Mouse (Mus musculus) olfactory bulb, adult 2 months (tissue): ENCODE results near the gene Cxcl17. TPM values are rescaled to one million over a fixed set of nuclear protein-coding genes. Genes with fewer than 3 reads are reported as not detected.

Experiments
- H3K27ac ChIP-seq: fragments of 200-500 bp; 2 replicates; pipeline ENCODE4 v1.5.1; 2012; ENCODE audit warnings: low read depth, low read length; ENCODE audit not compliant: insufficient read depth
- H3K4me1 ChIP-seq: fragments of 200-500 bp; 2 replicates; pipeline ENCODE4 v1.6.1; 2012; ENCODE audit warnings: low read length; ENCODE audit not compliant: control insufficient read depth, insufficient read depth
- H3K4me3 ChIP-seq: fragments of 200-500 bp; 2 replicates; pipeline ENCODE4 v1.5.1; 2012; ENCODE audit warnings: mild to moderate bottlenecking, low read depth, low read length, moderate library complexity; ENCODE audit not compliant: insufficient read depth
- CTCF ChIP-seq: fragments of 200-500 bp; IDR thresholded peaks from 2 replicates; pipeline ENCODE4 v1.5.1; 2012; ENCODE audit warnings: low read depth, mild to moderate bottlenecking, low read length, moderate library complexity; ENCODE audit not compliant: insufficient read depth
- POLR2A ChIP-seq: fragments of 200-500 bp; IDR thresholded peaks from 2 replicates; pipeline ENCODE4 v1.6.1; 2012; ENCODE audit warnings: mild to moderate bottlenecking, low read depth, low read length, moderate library complexity; ENCODE audit not compliant: insufficient read depth
- WGBS: fragments of 180-500 bp; shearing (Covaris S2); methylation state at CpG from one replicate; pipeline ENCODE4 v1.1.7; 2018; 5-methylcytosine and 5-hydroxymethylcytosine counted together
- polyA plus RNA-seq: library from polyadenylated mRNA; stranded (reverse); fragments of >200 nt; gene quantifications from 2 replicates; pipeline ENCODE4 v1.2.4, GENCODE M21; 2012; ENCODE audit warnings: low replicate concordance; ENCODE audit not compliant: missing spikeins, insufficient read depth, insufficient read length

Gene Cxcl17
- polyA plus RNA-seq, 1 experiment: not detected

DNA sequence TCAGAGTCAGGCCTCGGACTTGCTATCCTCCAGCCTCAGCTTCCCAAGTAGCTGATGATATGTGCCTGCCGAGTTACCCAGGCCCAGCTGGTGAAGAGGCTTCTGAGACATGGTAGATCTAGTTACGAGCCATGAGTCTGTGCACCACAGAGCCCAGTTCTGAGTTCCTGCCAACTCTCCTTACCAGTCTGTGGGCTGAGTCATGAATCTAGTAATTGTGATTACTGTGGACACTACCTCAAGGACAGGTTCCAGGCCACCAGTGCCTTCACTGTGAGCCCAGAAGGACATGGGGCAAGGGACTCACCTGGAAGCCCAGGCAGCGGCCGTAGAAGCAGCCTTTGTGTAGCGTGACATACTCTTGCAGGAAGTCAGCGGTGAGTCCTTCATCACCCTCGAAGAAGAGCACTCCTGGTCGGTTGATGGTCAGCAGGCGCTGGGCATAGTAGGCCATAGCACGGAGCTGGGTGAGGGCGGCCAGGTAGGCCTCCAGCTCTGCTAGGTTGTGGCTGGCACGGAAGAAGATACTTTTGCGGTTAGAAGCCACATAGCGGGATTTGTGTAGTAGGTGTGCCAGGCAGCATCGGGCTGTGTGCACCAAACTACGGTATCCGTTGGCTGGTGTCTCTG lies 24.8 kb downstream of the Cxcl17 start:
- H3K27ac ChIP-seq: no peak overlapping the region
- peaks cover 30% of the 10 kb centered on the region for H3K4me1 ChIP-seq
- WGBS: 93% methylated on average over 18 of the region's 18 CpGs
- TF ChIP-seq CTCF: no peak
- TF ChIP-seq POLR2A: no peak
- no peak overlapping the region for H3K4me3 ChIP-seq

DNA sequence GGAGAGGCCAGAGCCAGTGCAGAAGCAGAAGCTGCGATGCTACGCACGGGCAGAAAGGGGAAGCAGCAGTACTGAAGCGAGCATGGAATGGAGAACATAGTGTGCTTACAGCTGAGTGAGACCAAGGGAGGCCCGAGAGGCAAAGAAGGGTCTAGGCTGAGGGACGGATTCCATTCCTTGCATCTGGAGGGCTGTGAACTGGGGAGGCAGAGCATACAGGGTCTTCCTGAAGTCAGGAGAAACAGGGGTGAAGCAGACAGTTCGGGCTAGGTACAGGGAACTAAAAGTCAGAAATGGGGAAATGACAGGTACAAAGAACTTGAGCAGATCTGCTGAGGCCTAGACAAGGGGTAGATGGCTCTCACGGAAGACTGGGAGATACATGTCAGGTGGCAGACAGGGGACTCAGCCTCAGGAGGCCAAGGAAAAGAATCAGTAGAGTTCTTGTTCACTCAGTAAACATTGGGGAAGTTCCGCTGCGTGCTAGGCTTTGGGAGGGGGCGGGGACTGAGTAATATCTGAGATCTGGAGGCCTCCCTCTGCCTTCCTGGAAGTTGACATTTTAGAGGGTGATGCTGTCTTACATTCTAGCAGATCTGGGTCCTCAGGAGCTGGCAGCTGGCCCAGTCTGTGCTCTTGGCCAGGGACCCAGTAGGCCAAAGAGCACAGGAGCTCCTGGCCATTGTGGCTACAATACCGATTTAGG lies 26.7 kb downstream of the Cxcl17 start:
- Histone ChIP-seq H3K4me1 (peaks cover 23% of the 10 kb centered on the region), H3K4me3 (no peak overlapping the region), H3K27ac (peak overlapping the region; percentile 45)
- 62% methylated on average over 12 of the region's 12 CpGs for WGBS
- no peak for TF ChIP-seq POLR2A
- no peak for TF ChIP-seq CTCF

DNA sequence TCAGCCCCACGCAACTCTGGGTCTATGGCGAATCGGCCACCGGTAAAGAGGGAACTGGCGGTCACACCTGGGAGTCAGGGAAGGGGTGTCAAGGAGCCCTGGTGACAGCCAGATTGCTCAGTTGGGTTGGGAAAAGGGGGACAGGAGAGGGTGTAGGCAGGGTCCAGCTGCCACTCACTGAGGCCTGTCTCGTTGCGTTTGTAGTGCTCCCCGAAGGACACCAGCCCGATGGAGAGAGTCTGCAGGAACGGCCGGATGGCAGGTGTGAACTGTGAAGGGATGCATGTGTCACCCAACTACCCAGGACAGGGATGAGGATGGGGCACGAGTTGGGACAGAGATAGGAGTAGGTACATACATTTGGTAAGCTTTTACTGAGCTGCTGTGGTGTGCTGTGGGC lies 27.4 kb downstream of the Cxcl17 start:
- H3K27ac ChIP-seq: no peak overlapping the region
- 93% methylated on average over 12 of the region's 12 CpGs for WGBS
- TF ChIP-seq CTCF (no peak), POLR2A (no peak)
- no peak overlapping the region for H3K4me3 ChIP-seq
- peaks cover 15% of the 10 kb centered on the region for H3K4me1 ChIP-seq

DNA sequence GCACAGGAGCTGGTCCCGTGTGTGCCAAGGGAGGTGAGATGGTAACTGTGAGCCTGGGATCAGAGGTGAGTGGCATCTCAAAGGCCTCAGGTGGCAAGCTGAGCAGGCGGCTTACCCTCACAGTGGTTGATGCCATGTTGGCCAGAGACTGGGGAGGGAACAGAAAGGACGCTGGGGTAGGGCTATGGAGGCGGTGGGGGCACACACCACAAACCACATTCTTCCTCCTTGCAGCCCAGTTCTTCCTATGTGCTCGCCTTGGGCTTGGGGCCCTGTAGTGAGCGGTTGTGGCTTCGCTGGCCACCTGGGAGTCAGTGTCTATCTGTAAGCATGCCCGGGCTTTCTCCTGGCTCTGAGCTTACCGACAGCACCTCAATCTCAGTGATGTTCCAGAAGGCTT lies 27.9 kb downstream of the Cxcl17 start:
- WGBS: 94% methylated on average over 9 of the region's 9 CpGs
- peaks cover 13% of the 10 kb centered on the region for H3K4me1 ChIP-seq

GRCm38 (mm10) chr7:25384318-25384717 lies 28.4 kb downstream of the Cxcl17 start:
- Histone ChIP-seq H3K27ac (no peak overlapping the region), H3K4me3 (no peak overlapping the region), H3K4me1 (peaks cover 16% of the 10 kb centered on the region)
- TF ChIP-seq CTCF (no peak), POLR2A (no peak)
- 89% methylated on average over 13 of the region's 13 CpGs for WGBS

More for the DNA sequence above, 27.9 kb downstream of the Cxcl17 start:
- Histone ChIP-seq H3K27ac (no peak overlapping the region), H3K4me3 (no peak overlapping the region)
- TF ChIP-seq POLR2A (no peak), CTCF (no peak)

DNA sequence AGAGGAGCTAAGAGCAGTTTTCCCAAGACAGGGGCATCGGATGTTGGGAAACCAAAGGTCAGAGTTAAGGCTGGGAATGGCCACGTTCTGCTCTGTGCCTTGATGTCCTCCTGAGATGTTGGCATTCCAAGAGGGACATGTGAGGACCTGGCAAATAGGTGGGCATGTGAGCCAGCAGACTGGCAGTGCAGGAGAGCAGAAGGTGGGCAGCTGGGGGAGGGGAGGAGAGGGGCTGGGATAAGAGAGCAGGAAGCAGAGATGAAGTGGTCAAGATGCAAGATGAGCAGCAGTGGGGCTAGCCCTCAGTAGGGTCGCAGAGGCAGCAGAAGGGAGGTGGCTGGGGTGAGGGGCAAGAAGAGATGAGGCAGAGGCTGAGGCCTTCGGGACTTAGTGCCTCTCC lies 28.8 kb downstream of the Cxcl17 start:
- H3K27ac ChIP-seq: no peak overlapping the region
- H3K4me1 ChIP-seq: peaks cover 17% of the 10 kb centered on the region
- 83% methylated on average over 4 of the region's 4 CpGs for WGBS
- no peak overlapping the region for H3K4me3 ChIP-seq
- no peak for TF ChIP-seq POLR2A

GRCm38 (mm10) chr7:25383385-25383784 lies 29.3 kb downstream of the Cxcl17 start:
- peaks cover 17% of the 10 kb centered on the region for H3K4me1 ChIP-seq
- TF ChIP-seq POLR2A: no peak
- TF ChIP-seq CTCF: no peak
- no peak overlapping the region for H3K27ac ChIP-seq
- no peak overlapping the region for H3K4me3 ChIP-seq
- WGBS: 91% methylated on average over 7 of the region's 7 CpGs

DNA sequence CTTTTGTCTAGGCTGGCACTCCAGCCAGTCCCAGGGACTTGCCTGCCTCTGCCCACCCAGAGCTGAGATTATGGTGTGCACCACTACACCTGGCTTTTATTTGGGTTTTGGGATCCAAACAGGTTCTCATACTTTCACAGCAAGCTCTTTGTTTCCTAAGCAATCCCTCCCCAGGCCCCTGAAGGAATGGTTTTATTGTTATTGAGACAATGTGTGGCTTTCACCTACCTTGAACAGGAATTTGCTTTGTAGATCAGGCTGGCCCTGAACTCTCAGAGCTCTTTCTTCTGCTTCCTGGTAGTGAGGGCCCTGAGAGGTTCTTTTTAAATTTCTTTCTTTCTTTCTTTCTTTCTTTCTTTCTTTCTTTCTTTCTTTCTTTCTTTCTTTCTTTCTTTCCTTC lies 30.1 kb downstream of the Cxcl17 start:
- Histone ChIP-seq H3K4me3 (no peak overlapping the region), H3K4me1 (peaks cover 17% of the 10 kb centered on the region), H3K27ac (no peak overlapping the region)
- TF ChIP-seq CTCF: no peak
- no peak for TF ChIP-seq POLR2A

DNA sequence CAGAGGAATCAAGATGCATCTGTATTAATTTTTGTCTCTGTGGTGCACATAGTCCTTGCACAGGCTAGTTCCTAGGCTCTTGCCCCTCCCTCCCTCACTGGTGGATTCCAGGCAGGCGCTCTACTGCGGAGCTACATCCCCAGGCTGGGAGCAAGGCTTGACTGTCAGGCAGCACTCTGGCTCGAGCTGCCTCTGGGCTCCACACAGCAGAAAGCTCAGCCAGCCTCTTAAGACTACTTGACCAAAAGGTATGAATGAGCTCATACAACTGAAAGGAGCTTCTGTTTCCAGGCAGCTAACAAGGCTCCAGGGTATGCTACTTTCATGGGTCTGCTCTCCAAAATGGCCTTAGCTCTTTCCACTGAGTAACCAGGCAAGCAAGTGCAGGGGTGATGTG lies 31.4 kb downstream of the Cxcl17 start:
- TF ChIP-seq CTCF (no peak), POLR2A (no peak)
- H3K27ac ChIP-seq: no peak overlapping the region
- WGBS: 53% methylated on average over 3 of the region's 3 CpGs
- peaks cover 16% of the 10 kb centered on the region for H3K4me1 ChIP-seq
- no peak overlapping the region for H3K4me3 ChIP-seq
